Comparison of ENCODE assay signal across 20 mouse cellular contexts in the genomic region with DNA sequence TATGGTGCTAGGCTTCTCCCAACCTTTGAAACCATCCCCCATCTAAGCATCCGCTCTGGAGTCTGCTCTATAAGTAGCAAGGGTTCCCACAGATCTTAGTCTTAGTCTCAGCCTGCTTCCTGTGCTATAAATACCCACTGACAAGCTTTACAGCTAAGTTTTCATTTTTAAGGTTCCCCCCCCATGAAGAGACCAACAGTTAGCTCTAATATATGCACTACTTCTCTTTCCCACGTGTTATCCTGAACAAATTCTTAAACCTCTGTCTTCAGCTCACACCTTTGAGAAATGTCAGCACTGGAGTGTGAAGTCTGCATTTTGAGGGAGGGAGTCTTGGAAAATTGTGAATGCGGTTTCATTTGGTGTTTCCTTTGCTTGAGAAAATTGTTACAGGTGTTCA.
"Had no signal": no experiment of that assay in that cellular context is flagged by ENCODE, and none has a peak within 500 bp of the region (broad histone marks: within the 10 kb centered on the region; RNA-seq: fewer than 3 reads in every experiment).

No protein-coding gene starts in this region.

- H3K27ac ChIP-seq: heart, adult 2 months; heart, embryonic 13.5 days; heart, embryonic 15.5 days; hindbrain, embryonic 13.5 days; hindbrain, embryonic 15.5 days; hindbrain, postnatal 0 days; limb, embryonic 13.5 days; limb, embryonic 15.5 days; liver, embryonic 12.5 days; liver, embryonic 14.5 days had no signal

- ATAC-seq: hindbrain, postnatal 0 days; intestine, embryonic 16.5 days; liver, embryonic 12.5 days had no signal

- DNase-seq: gastrocnemius, postnatal 14 days; gastrocnemius, postnatal 36 days; heart, adult 2 months; heart, postnatal 14 days; heart, postnatal 36 days; kidney, adult 11 months; kidney, adult 2 months; kidney, postnatal 14 days; kidney, postnatal 36 days; left cerebral cortex, postnatal 4 days had no signal

- H3K4me3 ChIP-seq: heart, adult 2 months; heart, embryonic 13.5 days; heart, embryonic 15.5 days; hindbrain, embryonic 13.5 days; hindbrain, embryonic 15.5 days; limb, embryonic 13.5 days; limb, embryonic 15.5 days; liver, embryonic 12.5 days had no signal
